Mouse (Mus musculus): Measurements from ENCODE around the gene Eid2.

DNA sequence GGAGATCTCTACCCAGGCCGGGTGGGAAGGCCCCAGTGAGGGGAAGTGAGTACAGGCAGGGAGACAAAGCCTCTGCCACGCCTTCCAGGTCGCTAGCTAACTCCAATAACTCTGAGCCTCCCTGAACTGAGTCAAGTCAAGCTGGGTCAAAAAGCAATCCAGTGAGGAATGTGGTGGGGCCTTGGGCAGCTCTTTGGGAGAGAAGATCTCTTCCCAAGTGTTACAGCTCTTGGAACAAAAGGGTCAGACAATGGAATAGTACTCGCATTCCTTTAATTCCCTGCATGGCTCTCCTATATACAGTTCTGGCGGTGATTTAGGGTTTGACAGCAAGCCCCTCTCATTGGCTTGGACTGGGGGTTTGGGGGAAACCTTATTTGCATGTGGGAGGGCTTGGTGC lies 4.8 kb upstream of the Eid2 start:
- no peak for TF ChIP-seq CTCF (IDR thresholded peaks at IDR 0.05; ENCODE audit: low read depth)
- no peak for TF ChIP-seq EP300 (optimal IDR thresholded peaks at IDR 0.05)
